Mouse (Mus musculus): ENCODE measurements around the gene 1700019D03Rik. TPM values are rescaled to one million over a fixed set of nuclear protein-coding genes. Genes with fewer than 3 reads are reported as not detected.

Gene 1700019D03Rik
- polyA plus RNA-seq, 1 experiment from 2014 or later = 5.0 TPM

- no peak overlapping the region for H3K27ac ChIP-seq
- no peak overlapping the region for H3K9ac ChIP-seq
- H3K4me3 ChIP-seq = no peak overlapping the region
- no peak overlapping the region for H3K4me2 ChIP-seq (replicated peaks)
- ATAC-seq (ENCODE audit: low FRiP score) = no peak
- H3K4me1 ChIP-seq = no peaks in the 10 kb centered on the region
- WGBS = 53% methylated on average over 5 of the region's 5 CpGs
- no peaks in the 10 kb centered on the region for H3K9me3 ChIP-seq (replicated peaks)
- no peaks in the 10 kb centered on the region for H3K27me3 ChIP-seq
- no peaks in the 10 kb centered on the region for H3K36me3 ChIP-seq
These were observed 4.4 kb downstream of the 1700019D03Rik start for GRCm38 (mm10) chr1:53015606-53016005.

DNA sequence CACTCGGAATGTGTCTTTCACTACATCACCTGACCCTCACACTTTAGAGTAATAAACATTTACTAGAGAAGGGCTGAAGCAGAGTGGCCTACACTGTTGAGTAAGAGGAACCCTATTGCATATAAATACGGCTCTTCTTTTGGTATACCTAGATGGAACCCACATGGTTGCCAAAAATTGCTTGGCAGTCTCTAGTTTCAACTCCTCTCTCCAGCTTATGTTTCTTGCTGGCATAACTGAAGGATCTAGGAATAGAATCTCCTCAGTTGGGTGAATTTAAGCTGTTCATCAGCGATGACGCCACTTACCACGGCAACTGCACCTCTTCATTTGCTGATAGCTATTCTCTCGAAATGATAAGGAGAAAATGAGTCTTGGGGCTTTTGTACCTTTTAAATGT lies 5.3 kb downstream of the 1700019D03Rik start:
- H3K4me2 ChIP-seq (replicated peaks) = no peak overlapping the region
- no peaks in the 10 kb centered on the region for H3K9me3 ChIP-seq (replicated peaks)
- H3K27ac ChIP-seq = no peak overlapping the region
- no peak overlapping the region for H3K4me3 ChIP-seq
- H3K4me1 ChIP-seq = no peaks in the 10 kb centered on the region
- no peaks in the 10 kb centered on the region for H3K27me3 ChIP-seq
- H3K9ac ChIP-seq = no peak overlapping the region
- H3K36me3 ChIP-seq = no peaks in the 10 kb centered on the region
- no peak for ATAC-seq (ENCODE audit: low FRiP score)
- WGBS = 92% methylated on average over 6 of the region's 6 CpGs

DNA sequence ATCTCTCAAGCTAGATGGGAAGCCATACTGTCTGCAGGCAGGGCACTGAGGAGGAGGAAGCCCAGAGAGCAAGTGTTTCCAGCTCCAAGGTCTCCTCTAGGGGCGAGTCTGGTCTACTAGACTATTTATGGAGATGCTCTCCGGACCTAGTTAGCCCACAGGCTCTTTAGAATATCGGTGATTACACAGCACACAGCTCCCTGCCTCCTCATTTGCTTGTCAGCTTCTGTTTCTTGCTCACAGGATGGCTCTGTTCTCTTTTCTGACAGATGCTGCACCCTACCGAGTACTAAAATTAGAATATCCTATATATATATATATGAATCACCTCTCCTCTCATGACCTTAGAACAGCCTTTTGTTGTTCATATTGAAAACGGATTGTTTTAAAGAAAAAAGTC lies 33.3 kb downstream of the 1700019D03Rik start:
- H3K4me3 ChIP-seq = no peak overlapping the region
- 76% methylated on average over 5 of the region's 5 CpGs for WGBS
- no peak overlapping the region for H3K4me2 ChIP-seq (replicated peaks)
- H3K36me3 ChIP-seq = no peaks in the 10 kb centered on the region
- H3K27ac ChIP-seq = no peak overlapping the region
- no peaks in the 10 kb centered on the region for H3K4me1 ChIP-seq
- H3K9me3 ChIP-seq (replicated peaks) = no peaks in the 10 kb centered on the region
- H3K27me3 ChIP-seq = no peaks in the 10 kb centered on the region
- ATAC-seq (ENCODE audit: low FRiP score) = no peak
- no peak overlapping the region for H3K9ac ChIP-seq

DNA sequence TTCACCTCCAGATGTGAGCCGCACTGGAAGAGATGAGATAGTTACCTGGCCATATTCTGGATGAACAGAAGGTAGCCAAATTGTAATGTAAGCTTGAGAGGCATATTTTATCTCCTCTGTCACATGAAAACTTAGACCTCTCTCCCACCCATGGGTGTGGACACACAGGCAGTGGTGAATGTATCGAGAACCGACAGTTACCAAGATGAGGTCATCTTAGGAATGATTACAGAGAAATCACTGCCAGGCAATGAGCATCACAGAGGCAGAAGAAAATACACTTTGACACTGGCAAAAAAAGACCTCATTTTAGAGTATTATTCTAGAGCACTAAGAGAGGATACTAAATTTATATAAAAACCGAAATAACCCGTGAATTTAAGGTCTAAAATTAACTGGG lies 46.8 kb downstream of the 1700019D03Rik start:
- no peak overlapping the region for H3K4me3 ChIP-seq
- H3K9ac ChIP-seq = no peak overlapping the region
- 0 out of 2 replicates have a peak, but pooled peaks cover 2% of the 10 kb centered on the region for H3K4me1 ChIP-seq
- WGBS = 76% methylated on average over 5 of the region's 5 CpGs
- H3K36me3 ChIP-seq = no peaks in the 10 kb centered on the region
- no peak overlapping the region for H3K4me2 ChIP-seq (replicated peaks)
- no peak overlapping the region for H3K27ac ChIP-seq
- H3K27me3 ChIP-seq = no peaks in the 10 kb centered on the region
- no peaks in the 10 kb centered on the region for H3K9me3 ChIP-seq (replicated peaks)
- ATAC-seq (ENCODE audit: low FRiP score) = no peak

GRCm38 (mm10) chr1:52971881-52972503 lies 48.0 kb downstream of the 1700019D03Rik start:
- no peak overlapping the region for H3K4me3 ChIP-seq
- H3K36me3 ChIP-seq = no peaks in the 10 kb centered on the region
- 79% methylated on average over 2 of the region's 2 CpGs for WGBS
- no peak overlapping the region for H3K9ac ChIP-seq
- H3K4me2 ChIP-seq (replicated peaks) = no peak overlapping the region
- no peaks in the 10 kb centered on the region for H3K9me3 ChIP-seq (replicated peaks)
- peak; percentile 82 for ATAC-seq (ENCODE audit: low FRiP score)
- H3K27ac ChIP-seq = no peak overlapping the region
- peaks cover 8% of the 10 kb centered on the region for H3K4me1 ChIP-seq
- H3K27me3 ChIP-seq = no peaks in the 10 kb centered on the region

DNA sequence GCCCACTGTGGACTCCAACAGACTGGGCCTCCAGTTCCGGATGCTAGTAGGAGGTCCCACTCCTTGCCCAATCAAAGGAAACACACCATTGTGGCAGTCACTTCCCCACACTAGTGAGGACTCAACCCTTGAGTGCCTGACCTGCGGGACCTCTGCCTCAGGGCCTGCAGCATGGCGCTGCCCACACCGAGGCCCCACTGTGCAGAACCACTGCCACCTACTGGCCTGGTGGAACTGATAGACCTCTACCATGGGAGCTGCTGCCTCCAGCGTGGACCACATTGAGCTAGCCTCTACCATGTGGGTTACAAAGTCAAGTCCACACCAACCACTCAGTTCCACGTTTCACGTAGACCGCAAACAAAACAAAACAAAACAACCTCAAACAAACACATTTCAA lies 55.4 kb downstream of the 1700019D03Rik start:
- H3K36me3 ChIP-seq = no peaks in the 10 kb centered on the region
- no peak overlapping the region for H3K4me2 ChIP-seq (replicated peaks)
- WGBS = 79% methylated on average over 8 of the region's 8 CpGs
- no peak for ATAC-seq (ENCODE audit: low FRiP score)
- no peaks in the 10 kb centered on the region for H3K9me3 ChIP-seq (replicated peaks)
- no peak overlapping the region for H3K4me3 ChIP-seq
- H3K9ac ChIP-seq = no peak overlapping the region
- peaks cover 6% of the 10 kb centered on the region for H3K4me1 ChIP-seq
- H3K27me3 ChIP-seq = no peaks in the 10 kb centered on the region
- no peak overlapping the region for H3K27ac ChIP-seq

- WGBS = 86% methylated on average over 2 of the region's 2 CpGs
- ATAC-seq (ENCODE audit: low FRiP score) = no peak
- Histone ChIP-seq H3K9ac (no peak overlapping the region), H3K27me3 (no peaks in the 10 kb centered on the region), H3K4me1 (peaks cover 6% of the 10 kb centered on the region), H3K9me3 (replicated peaks) (no peaks in the 10 kb centered on the region), H3K36me3 (no peaks in the 10 kb centered on the region), H3K27ac (no peak overlapping the region), H3K4me3 (no peak overlapping the region), H3K4me2 (replicated peaks) (no peak overlapping the region)
These were observed 56.9 kb downstream of the 1700019D03Rik start for GRCm38 (mm10) chr1:52963097-52963496.

DNA sequence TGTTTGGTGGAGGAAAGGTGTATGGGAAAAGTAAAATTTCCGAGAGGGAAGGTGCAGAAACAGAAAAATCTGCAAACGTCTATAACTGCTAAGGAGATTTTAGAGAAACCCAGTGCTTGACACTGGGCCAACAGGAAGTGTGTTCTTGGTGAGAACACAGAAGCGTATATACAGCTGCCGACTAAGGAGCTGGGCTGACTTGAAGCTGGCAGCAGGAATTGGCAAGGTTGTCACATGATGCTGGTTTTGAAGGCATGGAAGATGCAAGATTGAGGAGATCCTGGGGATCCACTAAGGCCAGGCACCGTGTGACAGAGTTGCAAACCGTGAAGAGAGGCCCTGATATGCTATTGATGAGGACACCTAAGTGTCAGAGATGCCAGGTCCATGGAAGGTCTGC lies 59.8 kb downstream of the 1700019D03Rik start:
- Histone ChIP-seq H3K27ac (no peak overlapping the region), H3K9me3 (replicated peaks) (no peaks in the 10 kb centered on the region), H3K4me2 (replicated peaks) (no peak overlapping the region), H3K4me1 (no peaks in the 10 kb centered on the region), H3K9ac (no peak overlapping the region), H3K27me3 (no peaks in the 10 kb centered on the region), H3K36me3 (no peaks in the 10 kb centered on the region), H3K4me3 (no peak overlapping the region)
- 81% methylated on average over 6 of the region's 6 CpGs for WGBS
- no peak for ATAC-seq (ENCODE audit: low FRiP score)

DNA sequence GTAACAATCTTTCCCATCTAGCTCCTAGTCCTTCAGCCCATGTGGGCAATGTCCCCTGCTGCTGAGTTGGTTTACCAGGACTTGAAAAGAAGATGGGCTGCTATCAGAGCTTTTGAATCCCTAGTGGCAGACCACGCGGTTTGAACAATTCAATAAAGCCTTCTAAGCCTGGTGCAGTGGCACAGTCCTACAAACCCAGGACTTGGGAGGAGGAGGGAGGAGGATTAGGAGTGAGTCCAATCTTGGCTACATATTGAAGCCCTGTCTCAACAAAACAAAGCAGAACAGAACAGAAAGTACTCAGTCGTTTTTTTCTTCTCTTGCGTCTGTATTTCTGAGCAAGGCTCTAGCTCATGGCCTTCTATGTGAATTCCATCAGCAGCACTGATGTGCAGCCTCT lies 63.2 kb downstream of the 1700019D03Rik start:
- no peak overlapping the region for H3K4me2 ChIP-seq (replicated peaks)
- WGBS = 74% methylated on average over 4 of the region's 4 CpGs

DNA sequence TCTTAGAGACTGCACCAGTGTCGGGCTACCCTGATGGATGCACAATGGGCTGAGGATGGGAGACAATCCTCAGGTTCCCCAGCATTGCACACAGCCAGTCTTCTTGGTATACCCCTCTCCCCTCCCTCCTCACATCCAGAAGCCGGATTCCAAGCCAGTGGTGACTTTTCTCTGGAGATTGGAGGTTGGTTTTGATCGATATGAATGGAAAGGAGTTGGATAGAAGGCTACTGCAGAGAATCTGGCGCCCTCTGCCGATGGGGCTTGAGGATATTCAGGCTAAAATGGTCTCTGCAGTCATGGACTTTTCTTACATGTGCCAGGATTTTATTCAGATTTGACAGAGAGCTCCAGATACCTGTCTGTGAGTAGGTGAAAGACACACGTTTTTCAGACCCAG lies 64.9 kb downstream of the 1700019D03Rik start:
- 34% methylated on average over 6 of the region's 6 CpGs for WGBS
- Histone ChIP-seq H3K27me3 (no peaks in the 10 kb centered on the region; the same call in 1 of the 2 replicates), H3K4me2 (replicated peaks) (no peak overlapping the region), H3K9ac (no peak overlapping the region), H3K36me3 (no peaks in the 10 kb centered on the region), H3K4me1 (peaks cover 22% of the 10 kb centered on the region), H3K4me3 (no peak overlapping the region), H3K9me3 (replicated peaks) (no peaks in the 10 kb centered on the region), H3K27ac (no peak overlapping the region)
- ATAC-seq (ENCODE audit: low FRiP score) = no peak

More for the DNA sequence above, 63.2 kb downstream of the 1700019D03Rik start:
- Histone ChIP-seq H3K4me3 (no peak overlapping the region), H3K9ac (no peak overlapping the region), H3K9me3 (replicated peaks) (no peaks in the 10 kb centered on the region), H3K27ac (no peak overlapping the region), H3K36me3 (no peaks in the 10 kb centered on the region), H3K27me3 (no peaks in the 10 kb centered on the region; the same call in 1 of the 2 replicates), H3K4me1 (peaks cover 20% of the 10 kb centered on the region)
- no peak for ATAC-seq (ENCODE audit: low FRiP score)

GRCm38 (mm10) chr1:52954456-52954855 lies 65.5 kb downstream of the 1700019D03Rik start:
- no peak overlapping the region for H3K4me3 ChIP-seq
- H3K4me2 ChIP-seq (replicated peaks) = no peak overlapping the region
- H3K27ac ChIP-seq = no peak overlapping the region
- H3K4me1 ChIP-seq = peaks cover 22% of the 10 kb centered on the region
- WGBS = 71% methylated on average over 2 of the region's 2 CpGs
- H3K9me3 ChIP-seq (replicated peaks) = no peaks in the 10 kb centered on the region
- no peak for ATAC-seq (ENCODE audit: low FRiP score)
- no peaks in the 10 kb centered on the region; the same call in 1 of the 2 replicates for H3K27me3 ChIP-seq
- H3K36me3 ChIP-seq = no peaks in the 10 kb centered on the region
- H3K9ac ChIP-seq = no peak overlapping the region

DNA sequence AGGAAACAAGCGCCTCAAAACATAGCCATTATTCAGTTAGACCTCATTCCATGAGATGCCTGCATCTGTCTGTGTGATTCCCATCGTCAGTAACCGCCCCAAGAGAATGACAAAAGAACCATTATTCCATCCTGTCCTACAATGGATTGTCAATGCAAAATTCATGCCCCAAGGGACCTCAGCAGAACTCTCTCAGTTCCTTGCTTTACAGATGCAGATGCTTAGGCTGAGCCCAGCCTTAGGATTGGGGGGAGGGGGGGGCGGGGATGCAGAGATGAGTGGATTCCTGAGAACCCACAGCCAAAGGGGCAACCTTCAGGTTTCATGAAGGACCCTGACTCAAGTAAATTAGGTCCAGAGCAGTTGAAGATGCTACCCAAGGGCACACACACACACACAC lies 66.4 kb downstream of the 1700019D03Rik start:
- Histone ChIP-seq H3K27ac (no peak overlapping the region), H3K36me3 (no peaks in the 10 kb centered on the region), H3K4me3 (peak overlapping the region; percentile 57), H3K9ac (no peak overlapping the region), H3K9me3 (replicated peaks) (no peaks in the 10 kb centered on the region), H3K4me1 (peaks cover 22% of the 10 kb centered on the region), H3K27me3 (no peaks in the 10 kb centered on the region; the same call in 1 of the 2 replicates), H3K4me2 (replicated peaks) (peak overlapping the region; percentile 98)
- 8% methylated on average over 4 of the region's 4 CpGs for WGBS
- peak; percentile 51 for ATAC-seq (ENCODE audit: low FRiP score)

Data from hindbrain, embryonic 12.5 days (tissue).